Mouse (Mus musculus): ENCODE measurements around the gene Acsl4. TPM values are rescaled to one million over a fixed set of nuclear protein-coding genes. Genes with fewer than 3 reads are reported as not detected.

Gene Acsl4
- polyA plus RNA-seq, 1 experiment = 15.0 TPM

GRCm38 (mm10) chrX:142305869-142306581 is 84.3 kb downstream of the Acsl4 start, which contains the start of gene Kcne1l:
Kcne1l (minus strand) TSS chrX:142306294.
- peak; percentile 24 to 27 for DNase-seq
- 14% methylated on average over 27 of the region's 33 CpGs for WGBS
- Histone ChIP-seq H3K4me1 (ENCODE audit: control insufficient read depth, insufficient read depth, low read length) (peaks cover 8% of the 10 kb centered on the region; the same call in 1 of the 2 replicates), H3K4me3 (replicated peaks; ENCODE audit: insufficient read depth, low read depth, low read length) (no peak within 1 kb of the TSS), H3K27me3 (ENCODE audit: control insufficient read depth, insufficient read depth, low read length) (no peaks in the 10 kb centered on the region), H3K27ac (ENCODE audit: insufficient read depth, low read length) (no peak within 1 kb of the TSS)
- TF ChIP-seq CTCF (IDR thresholded peaks at IDR 0.05; ENCODE audit: borderline replicate concordance, insufficient read depth, low read depth, low read length) (no peak), POLR2A (IDR thresholded peaks at IDR 0.05; ENCODE audit: borderline replicate concordance, insufficient read depth, low read length) (no peak)

DNA sequence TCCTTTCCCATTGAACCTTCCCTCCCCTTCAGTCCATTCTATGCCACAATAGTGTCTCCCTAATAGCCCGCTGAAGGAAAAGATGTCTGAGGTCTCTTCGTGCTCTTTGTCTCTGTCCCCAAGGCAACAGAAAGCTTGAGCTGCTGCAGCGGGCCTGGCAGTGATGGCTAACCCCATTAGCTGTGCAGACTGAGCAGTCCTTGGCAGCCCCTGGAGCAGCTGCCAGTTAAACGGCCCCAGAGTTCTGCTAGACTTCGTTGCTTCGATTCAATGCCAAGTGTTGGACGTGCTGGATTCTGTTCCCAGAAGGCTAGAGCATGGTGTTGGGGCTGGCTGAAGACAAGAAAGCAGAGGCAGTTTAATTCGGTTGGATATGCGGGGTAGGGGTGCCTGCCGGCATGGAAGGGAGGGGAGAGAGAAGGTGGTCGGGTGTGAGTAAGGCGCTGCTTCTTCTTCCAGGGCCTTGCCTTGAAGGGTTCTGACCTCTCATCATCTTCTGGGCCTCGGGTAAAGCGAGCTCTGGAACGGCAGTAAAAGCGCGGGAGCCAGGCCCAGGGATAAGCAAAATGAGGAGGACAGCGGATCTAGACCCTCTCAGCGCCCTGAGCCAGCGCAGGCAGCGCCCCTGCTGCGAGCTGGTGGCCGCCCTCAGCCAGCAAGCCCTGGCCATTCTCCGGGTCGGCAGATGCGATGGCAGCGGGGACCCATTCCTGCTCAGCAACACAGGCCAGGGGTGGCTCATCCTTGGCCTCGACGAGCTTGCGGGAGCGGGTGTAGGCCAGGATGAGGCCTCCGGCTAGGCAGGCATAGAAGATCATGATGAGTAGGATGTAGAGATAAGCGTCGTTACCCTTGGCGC is 85.1 kb downstream of the Acsl4 start:
- 47% methylated on average over 35 of the region's 35 CpGs for whole genome bisulfite sequencing
- H3K4me3 ChIP-seq (replicated peaks; ENCODE audit: insufficient read depth, low read depth, low read length) = no peak overlapping the region
- peak; percentile 16 to 29 for DNase-seq
- H3K27me3 ChIP-seq (ENCODE audit: control insufficient read depth, insufficient read depth, low read length) = no peaks in the 10 kb centered on the region
- no peak for TF ChIP-seq CTCF (IDR thresholded peaks at IDR 0.05; ENCODE audit: borderline replicate concordance, insufficient read depth, low read depth, low read length)
- TF ChIP-seq POLR2A (IDR thresholded peaks at IDR 0.05; ENCODE audit: borderline replicate concordance, insufficient read depth, low read length) = no peak
- H3K4me1 ChIP-seq (ENCODE audit: control insufficient read depth, insufficient read depth, low read length) = peaks cover 5% of the 10 kb centered on the region; the same call in 1 of the 2 replicates
- no peak overlapping the region for H3K27ac ChIP-seq (ENCODE audit: insufficient read depth, low read length)

- H3K27me3 ChIP-seq (ENCODE audit: control insufficient read depth, insufficient read depth, low read length) = no peaks in the 10 kb centered on the region
- H3K4me3 ChIP-seq (replicated peaks; ENCODE audit: insufficient read depth, low read depth, low read length) = no peak overlapping the region
- H3K27ac ChIP-seq (ENCODE audit: insufficient read depth, low read length) = no peak overlapping the region
- peaks cover 5% of the 10 kb centered on the region; the same call in 1 of the 2 replicates for H3K4me1 ChIP-seq (ENCODE audit: control insufficient read depth, insufficient read depth, low read length)
- no peak for DNase-seq
- TF ChIP-seq POLR2A (IDR thresholded peaks at IDR 0.05; ENCODE audit: borderline replicate concordance, insufficient read depth, low read length) = no peak
- TF ChIP-seq CTCF (IDR thresholded peaks at IDR 0.05; ENCODE audit: borderline replicate concordance, insufficient read depth, low read depth, low read length) = no peak
Observed at GRCm38 (mm10) chrX:142304592-142304991, 85.7 kb downstream of the Acsl4 start.

DNA sequence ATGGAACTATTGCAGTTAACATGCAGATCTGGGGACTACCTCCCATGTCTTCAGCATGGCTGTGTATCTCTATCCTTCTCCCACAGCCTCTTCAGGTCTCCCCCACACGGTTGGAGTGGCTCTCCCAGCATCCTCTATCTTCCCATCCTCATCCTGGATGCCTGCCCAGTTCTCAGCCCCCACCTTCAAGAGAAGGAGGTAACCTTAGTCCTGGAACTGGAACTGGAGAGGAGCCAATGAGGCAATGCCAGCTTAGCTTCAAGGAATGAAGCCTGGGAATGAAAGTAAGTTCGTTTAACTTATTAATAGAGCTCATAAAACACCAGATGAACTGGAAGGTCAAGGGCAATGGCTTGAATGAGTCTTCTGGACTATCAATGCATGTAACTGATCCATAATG is 86.9 kb downstream of the Acsl4 start:
- Histone ChIP-seq H3K4me3 (replicated peaks; ENCODE audit: insufficient read depth, low read depth, low read length) (no peak overlapping the region), H3K27me3 (ENCODE audit: control insufficient read depth, insufficient read depth, low read length) (no peaks in the 10 kb centered on the region), H3K4me1 (ENCODE audit: control insufficient read depth, insufficient read depth, low read length) (peaks cover 5% of the 10 kb centered on the region; the same call in 1 of the 2 replicates), H3K27ac (ENCODE audit: insufficient read depth, low read length) (no peak overlapping the region)
- WGBS = 19% methylated on average over 2 of the region's 2 CpGs
- no peak for TF ChIP-seq CTCF (IDR thresholded peaks at IDR 0.05; ENCODE audit: borderline replicate concordance, insufficient read depth, low read depth, low read length)
- no peak for TF ChIP-seq POLR2A (IDR thresholded peaks at IDR 0.05; ENCODE audit: borderline replicate concordance, insufficient read depth, low read length)
- DNase-seq = no peak

GRCm38 (mm10) chrX:142285905-142286304 is 104.4 kb downstream of the Acsl4 start:
- Histone ChIP-seq H3K27me3 (ENCODE audit: control insufficient read depth, insufficient read depth, low read length) (no peaks in the 10 kb centered on the region), H3K4me1 (ENCODE audit: control insufficient read depth, insufficient read depth, low read length) (no peaks in the 10 kb centered on the region), H3K4me3 (replicated peaks; ENCODE audit: insufficient read depth, low read depth, low read length) (no peak overlapping the region), H3K27ac (ENCODE audit: insufficient read depth, low read length) (no peak overlapping the region)
- TF ChIP-seq POLR2A (IDR thresholded peaks at IDR 0.05; ENCODE audit: borderline replicate concordance, insufficient read depth, low read length) (no peak), CTCF (IDR thresholded peaks at IDR 0.05; ENCODE audit: borderline replicate concordance, insufficient read depth, low read depth, low read length) (no peak)
- no peak for DNase-seq
- 36% methylated on average over 5 of the region's 5 CpGs for WGBS

- Histone ChIP-seq H3K27ac (ENCODE audit: insufficient read depth, low read length) (no peak overlapping the region), H3K27me3 (ENCODE audit: control insufficient read depth, insufficient read depth, low read length) (no peaks in the 10 kb centered on the region), H3K4me1 (ENCODE audit: control insufficient read depth, insufficient read depth, low read length) (no peaks in the 10 kb centered on the region), H3K4me3 (replicated peaks; ENCODE audit: insufficient read depth, low read depth, low read length) (no peak overlapping the region)
- 83% methylated on average over 3 of the region's 3 CpGs for WGBS
- DNase-seq = no peak
- no peak for TF ChIP-seq POLR2A (IDR thresholded peaks at IDR 0.05; ENCODE audit: borderline replicate concordance, insufficient read depth, low read length)
- TF ChIP-seq CTCF (IDR thresholded peaks at IDR 0.05; ENCODE audit: borderline replicate concordance, insufficient read depth, low read depth, low read length) = no peak
Observed at GRCm38 (mm10) chrX:142276573-142276972, 113.8 kb downstream of the Acsl4 start.

GRCm38 (mm10) chrX:142276031-142276430 is 114.3 kb downstream of the Acsl4 start:
- no peak for DNase-seq

More at GRCm38 (mm10) chrX:142276031-142276430, 114.3 kb downstream of the Acsl4 start:
- WGBS = 40% methylated on average over 3 of the region's 3 CpGs
- no peak overlapping the region for H3K4me3 ChIP-seq (replicated peaks; ENCODE audit: insufficient read depth, low read depth, low read length)
- H3K27me3 ChIP-seq (ENCODE audit: control insufficient read depth, insufficient read depth, low read length) = no peaks in the 10 kb centered on the region
- no peak for TF ChIP-seq POLR2A (IDR thresholded peaks at IDR 0.05; ENCODE audit: borderline replicate concordance, insufficient read depth, low read length)
- TF ChIP-seq CTCF (IDR thresholded peaks at IDR 0.05; ENCODE audit: borderline replicate concordance, insufficient read depth, low read depth, low read length) = no peak
- no peak overlapping the region for H3K27ac ChIP-seq (ENCODE audit: insufficient read depth, low read length)
- H3K4me1 ChIP-seq (ENCODE audit: control insufficient read depth, insufficient read depth, low read length) = no peaks in the 10 kb centered on the region

Other genes starting within 250 kb of the Acsl4 start
- gene Gucy2f, start 193.6 kb downstream of the Acsl4 start, polyA plus RNA-seq (2012; rRNA removed) = 0.03 and 0.06 TPM in 2 replicates
- gene Nxt2, start 163.8 kb downstream of the Acsl4 start, polyA plus RNA-seq (2012; rRNA removed) = 36.9 and 38.6 TPM in 2 replicates
- gene Kcne1l, start 84.2 kb downstream of the Acsl4 start, polyA plus RNA-seq (2012; rRNA removed) = 27.7 and 28.2 TPM in 2 replicates

Data from cerebellum, adult 2 months (tissue).